Mouse (Mus musculus) heart, postnatal 4 days (tissue): ENCODE measurements around the gene Fras1. TPM values are rescaled to one million over a fixed set of nuclear protein-coding genes. Genes with fewer than 3 reads are reported as not detected.

Experiments
- DNase-seq: peaks from one replicate; pipeline ENCODE4 v3.0.0; 2021
- total RNA-seq, 2 experiments: library from RNA; stranded (reverse); gene quantifications; 2 replicates each; pipeline ENCODE4 v1.2.3; 2021

The Fras1 gene
- total RNA-seq, 2 experiments from 2014 or later: 20.9 to 27.2 TPM

DNA sequence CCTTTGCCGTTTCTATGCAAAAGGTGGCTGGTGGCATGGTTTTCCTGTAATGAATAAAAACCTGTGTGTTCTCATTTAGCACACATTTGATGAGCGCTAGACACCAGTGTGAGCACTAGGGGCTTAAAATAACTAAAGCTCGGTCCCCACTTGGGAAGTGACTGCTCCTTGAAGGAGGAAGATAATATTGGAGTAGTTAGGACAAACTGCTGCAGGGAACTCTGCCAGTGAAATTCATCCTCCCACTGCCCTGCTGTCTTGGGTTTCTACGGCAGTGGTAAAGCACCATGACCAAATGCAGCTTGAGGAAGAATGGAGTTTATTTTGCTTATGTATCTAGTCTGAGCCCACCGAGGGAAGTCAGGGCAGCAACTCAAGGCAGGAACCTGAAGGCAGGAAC, 211.0 kb downstream of the Fras1 start:
- DNase-seq: no peak

DNA sequence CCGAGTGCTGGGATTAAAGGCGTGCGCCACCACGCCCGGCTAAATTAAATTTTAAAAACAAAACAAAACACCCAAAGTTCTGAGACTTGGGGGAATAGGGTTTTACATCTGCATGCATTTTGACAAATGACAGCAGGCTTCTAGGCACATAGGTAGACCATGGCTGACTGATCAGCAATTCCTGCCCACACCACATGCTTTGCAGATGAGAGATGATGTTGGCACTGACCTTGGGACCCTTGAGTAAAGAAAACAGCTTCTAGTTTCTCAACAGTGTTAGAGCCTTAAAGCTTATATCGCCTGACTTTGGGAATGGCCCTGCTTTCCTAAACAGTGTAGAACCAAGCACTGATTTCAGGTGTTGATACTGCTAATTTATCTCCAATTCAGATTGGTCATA, 216.9 kb downstream of the Fras1 start:
- DNase-seq: no peak

DNA sequence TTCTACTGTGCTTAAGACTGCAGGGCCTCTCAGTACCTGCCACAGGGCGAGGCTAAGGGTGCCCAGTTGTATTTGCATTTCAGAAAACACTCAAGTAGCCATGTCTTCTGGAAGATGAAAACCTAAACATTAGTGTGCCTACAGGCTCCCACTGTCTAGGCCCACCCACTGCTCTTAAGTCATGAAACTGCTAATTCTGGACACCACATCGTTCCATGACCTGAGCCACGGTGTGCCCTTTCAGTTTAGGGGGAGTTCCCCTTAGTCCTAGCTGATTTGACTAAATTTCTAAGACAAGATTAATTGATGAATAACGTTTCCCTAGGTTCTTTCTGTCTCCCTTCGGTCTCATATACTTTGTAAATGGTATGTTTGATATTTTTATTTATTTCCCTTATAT, 222.0 kb downstream of the Fras1 start:
- DNase-seq: no peak

DNA sequence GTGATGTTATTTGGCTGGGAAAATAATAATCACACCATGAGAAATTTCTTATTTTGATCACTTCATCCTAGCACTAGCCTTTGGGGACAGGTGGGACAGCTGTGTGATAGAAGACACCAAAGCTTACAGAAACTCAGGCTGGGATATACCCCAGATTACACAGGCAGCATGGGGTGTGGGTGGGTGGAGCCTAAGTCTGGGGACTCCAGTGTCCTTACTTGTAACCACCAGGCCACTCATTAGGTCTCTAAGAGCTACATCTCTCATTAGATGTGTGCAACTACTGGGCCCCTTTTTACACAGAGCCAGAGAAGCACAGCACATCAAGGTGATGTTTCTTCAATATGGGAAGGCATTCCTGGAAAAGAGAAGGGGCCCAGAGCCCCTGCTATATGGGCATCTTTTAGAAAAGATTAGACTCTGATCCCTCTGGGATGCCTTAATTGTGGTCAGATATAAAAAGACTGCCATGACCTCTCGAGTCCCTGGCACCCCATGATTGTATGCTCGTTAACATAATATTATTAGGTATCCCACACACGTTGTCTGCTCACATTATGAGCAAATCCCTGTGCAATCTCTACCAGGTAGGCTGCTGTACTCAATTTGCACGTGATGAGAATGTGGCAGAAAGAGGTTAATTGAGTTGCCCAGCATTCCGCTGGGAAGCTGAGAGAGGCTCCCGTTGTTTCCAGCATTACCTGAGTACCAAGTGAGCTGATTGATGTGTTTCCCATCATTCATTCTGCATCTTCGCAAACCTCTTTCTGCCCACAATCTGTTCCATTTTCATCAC, 230.4 kb downstream of the Fras1 start:
- DNase-seq: no peak

DNA sequence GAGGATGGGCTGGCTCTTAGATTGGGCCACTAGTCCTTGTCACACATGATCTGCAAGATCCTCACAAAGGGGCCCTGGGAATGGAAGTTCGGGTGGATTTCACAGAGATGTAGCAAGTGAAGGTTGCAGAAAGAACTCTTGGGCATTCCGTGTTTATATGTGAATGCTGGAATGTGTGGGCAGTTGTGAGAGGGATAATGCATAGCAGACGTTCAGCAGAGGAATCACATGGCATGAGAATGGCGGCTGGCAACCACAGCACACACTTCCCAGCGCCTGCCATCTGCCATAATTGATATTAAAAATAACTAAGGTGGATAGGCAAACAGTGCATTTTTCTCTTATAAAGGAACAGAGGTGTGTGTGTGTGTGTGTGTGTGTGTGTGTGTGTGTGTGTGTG, 234.3 kb downstream of the Fras1 start:
- no peak for DNase-seq

DNA sequence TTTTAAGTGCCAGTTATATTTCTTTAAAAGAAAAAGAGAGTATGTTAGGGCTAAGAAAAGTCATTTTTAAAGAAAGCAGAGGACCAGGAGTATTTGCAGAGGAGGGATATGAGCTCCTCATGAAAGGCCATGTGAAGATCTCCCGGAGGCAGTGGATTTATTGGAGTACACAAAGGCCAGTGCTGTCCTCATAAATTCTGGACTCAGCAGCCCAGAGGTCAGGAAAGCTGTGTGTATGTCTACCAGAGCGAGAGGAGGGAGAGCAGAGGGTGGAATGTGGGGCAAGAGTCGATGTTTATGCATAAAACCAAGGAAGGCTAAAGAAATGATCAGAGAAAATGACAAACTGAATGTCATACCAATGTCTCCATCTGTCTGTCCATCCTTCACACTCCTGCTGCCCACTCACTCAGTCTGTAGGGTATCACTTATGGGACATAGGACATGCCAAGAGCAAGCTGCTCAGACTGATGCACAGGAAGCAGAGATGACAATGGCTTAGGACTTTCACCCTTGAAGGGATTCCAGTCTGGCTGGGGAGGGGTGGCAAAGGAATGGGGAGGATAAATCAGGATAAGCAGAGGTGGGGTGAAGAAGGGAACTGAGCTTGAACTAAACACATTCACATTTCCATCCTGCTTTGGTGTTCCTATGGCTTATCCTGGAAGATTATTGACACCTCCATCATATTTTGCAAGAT, 235.0 kb downstream of the Fras1 start:
- no peak for DNase-seq

DNA sequence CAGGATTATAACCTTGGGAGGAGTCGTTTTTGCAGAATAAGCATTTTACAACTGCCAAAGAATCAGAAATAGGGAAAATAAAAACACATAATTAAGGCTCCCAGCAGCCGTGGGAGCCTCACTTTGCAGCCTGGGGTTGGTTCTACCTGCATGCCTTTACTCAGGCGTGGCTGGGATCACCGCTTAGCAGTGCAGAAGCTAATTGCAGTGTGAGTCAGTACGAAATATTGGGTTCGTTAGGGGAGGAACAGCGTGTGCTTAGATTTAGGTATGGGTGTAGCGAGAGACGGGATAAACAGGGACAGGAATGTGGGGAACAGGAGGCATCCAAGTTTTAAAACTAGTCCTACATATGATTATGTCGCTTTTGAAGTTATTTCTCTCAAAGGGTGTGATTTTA, 238.3 kb downstream of the Fras1 start:
- no peak for DNase-seq

DNA sequence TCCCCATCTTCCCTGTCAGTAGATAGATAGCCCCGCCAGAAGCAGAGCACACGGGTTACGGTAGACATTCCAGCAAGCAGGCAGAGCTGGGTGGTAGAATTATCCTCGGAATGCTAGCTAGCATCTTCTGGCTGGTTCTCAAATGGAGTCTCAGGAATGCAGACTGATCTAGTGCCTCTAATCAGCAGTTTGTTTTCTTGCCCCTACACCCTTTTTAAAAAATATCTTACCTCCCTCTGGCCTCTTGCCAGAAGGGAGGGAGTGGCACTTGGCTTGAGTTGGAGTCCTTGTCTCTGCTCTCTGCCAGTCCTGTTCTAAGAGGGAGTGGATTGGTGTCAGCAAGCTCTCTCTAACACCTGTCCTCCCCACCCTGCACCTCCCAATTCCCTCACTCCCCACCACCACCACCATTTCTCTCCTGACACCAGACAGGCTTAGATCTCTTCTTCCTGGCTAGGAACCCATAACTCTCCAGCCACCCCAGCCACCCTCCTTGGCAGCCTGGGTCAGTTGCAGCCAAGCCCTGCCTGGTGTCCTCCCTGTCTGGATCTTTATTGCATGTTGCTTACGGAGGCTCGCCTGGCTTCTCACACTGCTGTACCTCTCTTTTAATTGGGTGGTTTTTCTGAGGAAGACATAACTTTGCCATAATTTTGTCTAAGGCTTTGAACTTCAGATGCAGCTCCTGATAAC, 243.3 kb downstream of the Fras1 start:
- peak; percentile 38 for DNase-seq

DNA sequence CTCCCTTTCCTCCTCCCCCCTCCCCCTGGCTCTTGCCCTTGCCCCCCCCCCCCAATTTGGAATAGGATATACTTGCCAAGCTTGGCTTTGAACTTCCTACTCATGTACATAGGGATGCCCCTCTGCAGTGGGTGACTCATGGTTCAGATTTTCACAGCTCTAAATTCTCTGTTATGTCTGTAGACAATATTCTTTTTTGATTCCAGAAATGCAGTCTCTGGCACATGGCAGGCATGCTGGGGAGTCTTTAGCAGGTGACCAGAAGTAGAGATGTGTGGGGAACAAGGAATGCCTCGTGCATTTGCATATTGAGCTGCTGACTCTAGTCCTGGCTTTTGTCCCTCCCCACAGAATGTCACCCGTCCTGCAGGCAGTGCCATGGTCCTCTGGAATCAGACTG, 244.3 kb downstream of the Fras1 start:
- peak; percentile 8 for DNase-seq

DNA sequence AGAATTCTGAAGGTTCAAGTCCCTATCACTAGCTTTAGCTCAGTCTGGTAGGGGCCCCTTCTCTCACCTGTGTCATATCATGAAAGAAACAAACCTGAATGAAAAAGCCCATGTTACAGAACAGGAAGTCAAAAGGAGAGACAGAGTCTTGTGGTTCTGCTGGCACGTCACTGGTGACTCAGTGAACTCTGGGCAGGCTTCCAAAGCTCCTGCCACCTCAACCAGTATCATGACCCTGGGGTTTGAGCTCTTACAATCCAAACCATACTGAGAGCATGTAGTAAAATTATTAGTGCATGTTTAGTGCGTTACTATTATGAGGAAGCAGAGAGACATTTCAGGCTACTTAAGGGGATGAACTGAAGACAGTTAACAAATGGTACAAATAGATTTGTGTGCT, 246.5 kb downstream of the Fras1 start:
- peak; percentile 22 for DNase-seq

DNA sequence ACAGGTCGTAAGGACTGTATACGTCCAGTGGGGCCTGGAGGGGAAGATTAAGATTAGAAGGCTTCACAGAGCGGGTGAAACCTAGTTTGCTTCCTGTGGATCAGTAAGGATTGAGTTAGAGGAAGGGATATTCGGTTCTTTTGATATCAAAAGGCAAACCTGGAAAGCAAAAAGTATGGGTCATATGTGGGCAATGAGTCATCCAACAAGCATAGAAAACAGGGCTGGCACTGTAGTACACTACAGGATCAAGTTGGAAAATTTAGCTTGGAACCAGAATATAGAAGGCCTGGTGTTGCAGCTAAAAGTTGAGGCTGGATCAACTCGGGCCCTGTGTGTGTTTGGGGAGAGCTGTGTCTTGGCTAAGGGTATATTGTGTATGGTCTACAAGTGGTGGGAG, 246.9 kb downstream of the Fras1 start:
- DNase-seq: no peak

DNA sequence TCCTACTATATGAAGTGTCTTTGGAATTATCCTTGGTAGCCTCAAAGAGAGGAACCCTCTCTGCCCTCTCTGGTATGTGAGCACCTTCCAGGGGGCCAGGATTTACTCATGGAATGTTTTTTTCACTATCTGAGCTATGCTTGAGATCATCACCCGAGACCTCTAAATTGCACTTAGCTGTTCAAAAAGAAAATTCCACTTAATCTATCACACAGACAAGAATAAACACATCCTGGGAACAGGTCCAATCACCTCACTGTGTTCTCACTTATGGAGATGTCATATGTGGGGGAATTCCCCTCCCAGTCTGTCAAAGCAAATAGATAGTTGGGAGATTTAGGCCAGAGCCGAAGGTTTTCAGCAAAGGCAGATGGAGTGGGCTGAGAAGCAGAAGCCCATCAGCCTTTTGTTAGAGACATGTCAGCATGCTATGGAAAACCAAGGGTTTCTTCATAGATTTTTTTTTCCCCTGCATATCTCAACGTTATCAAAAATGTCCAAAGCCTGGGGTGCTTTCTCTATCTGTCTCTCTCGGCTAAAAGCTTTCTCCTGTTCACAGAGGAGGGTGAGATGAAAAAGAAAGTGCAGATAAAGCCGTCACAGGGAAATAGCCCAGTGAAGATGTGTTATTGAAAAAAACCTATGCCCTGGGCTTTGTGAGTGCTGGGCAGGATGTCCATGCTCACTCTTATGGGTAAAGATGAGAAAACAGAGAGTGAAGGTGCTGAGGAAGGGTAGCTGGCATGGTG, 249.0 kb downstream of the Fras1 start:
- no peak for DNase-seq

DNA sequence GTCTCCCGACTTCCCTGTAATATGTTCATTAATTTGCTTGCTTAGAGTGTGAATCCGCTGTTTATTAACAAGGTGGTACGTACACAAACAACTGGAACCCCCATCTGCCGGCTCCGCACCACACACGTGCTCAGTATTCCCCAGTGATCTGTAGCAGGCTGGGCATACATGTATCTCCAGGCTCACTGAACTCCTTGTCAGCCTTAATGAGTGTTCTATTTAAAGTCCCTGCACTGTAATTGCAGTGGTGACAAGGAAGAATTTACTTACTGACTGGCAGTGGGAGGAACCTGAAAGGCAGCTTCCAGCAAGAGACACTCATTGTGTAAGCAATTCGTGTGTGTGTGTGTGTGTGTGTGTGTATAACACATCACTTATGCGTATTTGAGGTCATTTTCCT, 256.1 kb downstream of the Fras1 start:
- DNase-seq: peak; percentile 6

DNA sequence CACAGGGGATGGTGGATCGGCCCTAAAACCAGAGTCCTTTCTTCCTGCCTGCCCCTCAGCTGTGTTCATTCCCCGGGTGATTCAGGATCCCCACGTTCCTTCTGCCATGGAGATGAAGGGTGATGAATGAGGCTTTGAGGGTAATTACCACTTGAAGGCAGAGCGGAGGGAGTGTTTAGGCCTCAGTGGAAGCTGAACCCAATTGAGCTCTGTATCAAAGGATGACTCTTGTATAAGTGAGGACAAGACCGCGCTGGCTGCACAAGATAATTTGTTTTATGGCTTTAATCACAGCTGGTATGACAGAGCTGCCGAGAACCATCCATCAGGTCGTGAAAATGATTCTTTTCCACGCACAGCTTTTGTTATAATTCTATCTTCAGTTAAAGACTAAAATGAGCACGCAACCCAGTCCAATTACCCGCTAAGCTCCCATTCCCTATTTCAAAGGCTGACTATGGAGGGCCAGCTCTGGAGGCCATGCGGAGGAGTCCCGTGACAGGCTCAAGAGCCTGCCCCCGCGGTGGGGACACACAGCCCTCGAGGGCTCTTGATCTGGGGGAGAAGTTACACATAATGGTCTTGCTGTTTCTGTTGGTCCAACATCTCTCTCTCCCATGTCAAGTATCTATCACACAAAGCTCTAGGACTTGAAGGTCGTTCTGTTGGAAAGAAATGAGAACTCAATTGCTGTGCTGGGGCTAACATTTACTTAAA, 261.5 kb downstream of the Fras1 start:
- no peak for DNase-seq

DNA sequence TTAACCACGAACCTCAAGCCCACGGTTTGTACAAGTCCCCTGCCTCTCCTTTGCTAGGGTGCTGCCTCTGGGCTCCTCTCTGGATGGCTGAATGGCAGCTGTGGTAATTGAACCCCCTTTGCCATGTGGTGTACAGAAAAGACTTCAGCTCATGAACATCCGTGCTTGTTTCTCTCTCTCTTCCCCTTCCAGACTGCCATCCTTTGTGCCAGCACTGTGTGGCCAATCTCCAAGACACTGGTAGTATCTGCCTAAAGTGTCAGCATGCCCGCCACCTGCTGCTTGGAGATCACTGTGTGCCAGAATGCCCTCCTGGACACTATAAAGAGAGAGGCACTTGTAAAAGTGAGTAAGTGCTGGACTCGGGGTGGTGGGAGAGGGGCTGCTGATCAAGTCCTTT, 262.1 kb downstream of the Fras1 start:
- DNase-seq: no peak

DNA sequence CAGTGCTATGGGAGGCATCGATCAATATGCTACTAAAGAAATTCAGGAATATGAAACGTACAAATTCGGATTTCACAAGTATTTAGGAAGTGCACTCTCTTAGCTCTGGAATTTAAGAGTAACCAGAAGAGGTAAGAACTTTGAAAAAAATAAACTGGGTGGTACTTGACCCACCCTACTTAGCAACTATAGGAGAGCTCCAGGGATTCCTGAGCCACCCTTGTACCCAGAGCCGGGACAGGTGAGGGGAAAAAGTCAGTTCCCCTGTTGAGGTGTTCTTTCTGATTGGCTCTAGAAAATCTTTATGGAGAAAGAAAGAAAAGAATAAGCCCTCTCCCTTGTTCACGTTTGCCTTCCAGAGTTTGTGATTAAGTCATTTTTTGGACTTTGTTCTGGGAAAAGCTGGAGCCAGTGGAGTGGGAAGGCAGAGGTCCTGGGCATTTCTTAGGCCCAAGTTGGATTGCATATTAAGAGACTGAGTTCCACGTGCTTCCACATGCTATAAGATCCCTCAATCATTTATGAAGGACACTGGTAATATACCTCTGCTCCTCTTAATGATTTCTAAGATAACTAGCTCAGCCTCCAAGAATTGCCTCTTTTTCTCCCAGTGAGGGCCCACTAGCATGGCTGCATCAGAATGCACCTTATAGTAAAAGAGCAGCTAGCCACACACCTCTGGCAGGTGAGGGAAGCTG, 265.6 kb downstream of the Fras1 start:
- DNase-seq: no peak

DNA sequence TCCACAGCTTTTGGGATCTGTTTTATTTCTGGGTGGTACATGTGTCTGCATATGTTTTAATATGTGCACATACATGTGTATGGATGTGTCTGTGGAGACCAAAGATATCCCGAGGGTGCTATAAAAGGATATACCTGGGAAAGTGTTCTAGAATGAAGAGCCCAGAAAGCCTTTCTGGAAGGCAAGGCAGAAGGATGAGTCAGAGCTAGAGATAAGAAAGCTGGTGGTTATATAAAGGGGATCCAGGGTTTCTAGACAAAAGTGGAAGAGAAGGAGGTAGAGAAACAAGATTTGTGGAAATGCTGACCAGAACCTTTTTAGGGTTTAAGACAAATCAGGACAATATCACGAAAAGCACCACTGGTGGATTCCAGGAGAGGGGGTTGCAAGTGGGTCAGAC, 267.5 kb downstream of the Fras1 start:
- no peak for DNase-seq

DNA sequence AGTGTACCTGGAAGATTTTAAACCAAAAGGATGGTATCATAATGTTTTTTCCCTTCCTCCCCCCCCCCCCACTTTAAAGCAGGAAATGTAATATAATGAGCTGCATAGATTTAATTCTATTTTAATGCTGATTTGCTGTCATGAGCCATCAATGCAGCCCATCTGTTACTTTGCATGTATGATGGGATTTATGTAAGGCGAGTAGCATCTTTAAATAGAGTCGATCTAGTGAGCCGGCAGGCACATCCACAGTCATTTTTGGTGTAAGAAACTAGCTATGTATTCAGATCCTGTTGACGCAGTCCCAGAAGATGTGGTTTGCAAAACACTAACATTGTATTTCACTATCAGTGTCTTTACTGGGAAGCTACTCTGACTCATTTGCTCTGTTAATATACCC, 301.9 kb downstream of the Fras1 start:
- DNase-seq: no peak

DNA sequence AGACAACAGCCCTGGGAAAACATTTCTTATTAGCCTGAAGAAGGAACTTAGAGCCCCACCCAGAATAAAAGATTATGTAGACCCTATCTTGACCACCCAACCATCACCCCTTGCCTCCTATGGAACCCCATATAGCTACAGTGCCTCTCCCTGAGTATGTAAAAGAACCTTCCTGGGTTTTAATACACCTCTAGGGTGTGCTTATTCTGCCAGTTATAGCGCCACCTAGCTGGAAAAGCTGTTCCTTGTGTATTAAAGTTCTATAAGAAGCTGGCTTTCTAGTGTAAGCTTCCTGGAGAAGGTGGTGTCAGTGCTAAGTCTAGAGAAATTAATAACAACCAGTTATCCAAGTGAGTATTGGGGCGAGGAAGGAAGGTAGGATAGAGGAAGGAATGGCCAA, 303.7 kb downstream of the Fras1 start:
- DNase-seq: peak; percentile 55

DNA sequence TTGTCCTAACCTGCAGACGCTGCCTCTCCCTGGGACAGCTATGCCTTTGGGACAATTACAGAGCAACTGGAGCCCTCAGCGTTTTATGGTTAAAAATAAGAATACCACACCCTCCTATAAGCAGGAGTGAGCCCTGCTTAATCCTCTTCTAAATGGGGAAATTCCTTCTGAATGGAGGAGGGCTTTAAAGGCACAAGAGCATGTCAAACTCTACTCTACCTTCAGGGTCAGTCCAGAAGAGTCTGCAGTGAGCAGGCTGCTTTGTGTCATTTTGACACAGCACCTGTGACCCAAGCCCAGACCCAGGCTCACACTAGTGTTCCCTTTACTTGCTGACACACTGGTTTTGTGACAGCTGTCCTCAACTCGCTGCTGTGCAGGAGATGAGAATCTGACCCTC, 307.3 kb downstream of the Fras1 start:
- DNase-seq: no peak

DNA sequence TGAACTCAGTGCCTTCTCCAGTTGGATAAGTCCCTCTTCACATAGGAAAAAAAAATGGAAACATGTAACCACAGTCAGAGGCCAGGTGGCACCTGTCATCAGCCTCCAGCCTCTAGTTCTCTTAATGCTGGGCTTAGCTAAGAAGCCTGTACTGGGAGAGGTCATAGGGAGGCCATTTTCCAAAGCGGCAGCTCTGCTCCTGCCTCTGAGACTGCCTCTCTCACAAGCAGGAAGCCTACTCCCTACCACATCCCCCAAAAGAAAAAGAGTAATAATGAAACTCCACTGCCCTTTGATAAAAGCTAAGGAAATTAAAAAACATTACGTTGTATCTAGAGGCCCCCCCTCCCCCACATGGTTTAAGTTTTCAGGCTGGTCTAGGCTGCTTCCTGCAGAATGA, 309.0 kb downstream of the Fras1 start:
- DNase-seq: no peak

DNA sequence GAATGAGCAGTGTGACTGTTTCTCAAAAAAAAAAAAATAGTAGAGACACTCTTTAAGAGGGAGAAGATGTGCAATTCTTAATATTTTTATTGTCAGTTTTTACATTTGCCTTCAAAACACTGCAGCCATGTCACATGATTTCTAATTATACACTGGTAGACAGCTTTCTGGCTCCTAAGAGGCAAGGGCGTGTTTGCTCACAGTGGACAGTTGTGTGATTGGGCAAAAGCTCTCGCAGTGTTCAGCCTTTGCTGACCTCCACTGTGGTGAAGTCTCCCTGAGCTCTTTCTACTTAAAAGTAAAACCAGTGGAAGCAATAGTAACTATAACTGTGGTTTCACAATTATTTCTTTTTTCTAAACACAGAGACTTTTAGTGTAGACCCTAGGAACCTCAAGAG, 315.1 kb downstream of the Fras1 start:
- peak; percentile 20 for DNase-seq
